Mouse (Mus musculus) B cell, adult 67 days (primary cell): ENCODE measurements around the gene Gm3448. TPM values are rescaled to one million over a fixed set of nuclear protein-coding genes. Genes with fewer than 3 reads are reported as not detected.

ENCODE experiments used
- total RNA-seq, 2 experiments: library from RNA; stranded (reverse); gene quantifications; 4 replicates each; pipeline ENCODE4 v1.2.4; 2023

The Gm3448 gene
- 10 to 100 TPM; 11.1 to 13.7 TPM for total RNA-seq

DNA sequence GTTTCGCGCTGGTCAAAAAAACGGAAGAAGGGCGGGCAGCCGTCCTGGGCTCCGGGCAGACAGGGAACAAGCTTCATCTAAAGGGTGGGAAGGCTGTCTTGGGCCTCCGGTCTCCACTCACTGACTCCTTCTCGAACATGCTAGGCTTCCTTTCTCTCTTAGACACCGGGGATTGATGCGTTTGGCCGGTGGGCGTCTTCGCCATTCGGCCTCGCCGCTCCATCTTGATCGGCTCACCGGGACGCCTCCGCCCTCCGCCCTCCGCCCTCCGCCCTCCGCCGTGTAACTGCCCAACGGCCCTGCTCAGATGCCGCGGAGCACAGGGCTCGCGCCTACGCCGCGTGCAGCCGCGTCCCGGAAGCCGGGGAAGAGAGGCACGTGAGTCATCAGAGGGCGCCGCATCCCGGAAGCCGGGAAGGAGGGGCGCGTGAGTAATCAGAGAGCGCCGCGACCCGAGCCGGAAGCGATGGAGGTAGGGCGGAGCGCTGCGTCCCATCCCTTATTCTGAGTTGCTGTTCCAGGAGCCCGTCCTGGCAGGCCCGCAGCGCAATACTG lies at the start of gene Gm3448, which contains the start of the genes Ermard and Tcte3:
Gene Gm3448, minus strand, starts transcription at position 363 of the 555 bp plus-strand sequence.
Gene Ermard, plus strand, starts transcription at position 34 of the 555 bp plus-strand sequence.
Gene Tcte3, minus strand, starts transcription at position 314 of the 555 bp plus-strand sequence.

DNA sequence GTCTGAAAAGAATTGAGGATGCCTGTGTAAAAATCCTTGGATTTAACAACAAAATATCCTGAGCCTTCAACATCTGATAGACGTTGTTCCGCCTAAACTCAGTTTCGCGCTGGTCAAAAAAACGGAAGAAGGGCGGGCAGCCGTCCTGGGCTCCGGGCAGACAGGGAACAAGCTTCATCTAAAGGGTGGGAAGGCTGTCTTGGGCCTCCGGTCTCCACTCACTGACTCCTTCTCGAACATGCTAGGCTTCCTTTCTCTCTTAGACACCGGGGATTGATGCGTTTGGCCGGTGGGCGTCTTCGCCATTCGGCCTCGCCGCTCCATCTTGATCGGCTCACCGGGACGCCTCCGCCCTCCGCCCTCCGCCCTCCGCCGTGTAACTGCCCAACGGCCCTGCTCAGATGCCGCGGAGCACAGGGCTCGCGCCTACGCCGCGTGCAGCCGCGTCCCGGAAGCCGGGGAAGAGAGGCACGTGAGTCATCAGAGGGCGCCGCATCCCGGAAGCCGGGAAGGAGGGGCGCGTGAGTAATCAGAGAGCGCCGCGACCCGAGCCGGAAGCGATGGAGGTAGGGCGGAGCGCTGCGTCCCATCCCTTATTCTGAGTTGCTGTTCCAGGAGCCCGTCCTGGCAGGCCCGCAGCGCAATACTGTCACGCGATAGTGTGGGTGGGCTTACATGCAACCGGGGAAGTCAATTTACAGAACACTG lies 31.5 kb downstream of the Gm3448 start, which contains the start of gene Gm3435:
Gene Gm3435, plus strand, starts transcription at position 471 of the 708 bp plus-strand sequence.

DNA sequence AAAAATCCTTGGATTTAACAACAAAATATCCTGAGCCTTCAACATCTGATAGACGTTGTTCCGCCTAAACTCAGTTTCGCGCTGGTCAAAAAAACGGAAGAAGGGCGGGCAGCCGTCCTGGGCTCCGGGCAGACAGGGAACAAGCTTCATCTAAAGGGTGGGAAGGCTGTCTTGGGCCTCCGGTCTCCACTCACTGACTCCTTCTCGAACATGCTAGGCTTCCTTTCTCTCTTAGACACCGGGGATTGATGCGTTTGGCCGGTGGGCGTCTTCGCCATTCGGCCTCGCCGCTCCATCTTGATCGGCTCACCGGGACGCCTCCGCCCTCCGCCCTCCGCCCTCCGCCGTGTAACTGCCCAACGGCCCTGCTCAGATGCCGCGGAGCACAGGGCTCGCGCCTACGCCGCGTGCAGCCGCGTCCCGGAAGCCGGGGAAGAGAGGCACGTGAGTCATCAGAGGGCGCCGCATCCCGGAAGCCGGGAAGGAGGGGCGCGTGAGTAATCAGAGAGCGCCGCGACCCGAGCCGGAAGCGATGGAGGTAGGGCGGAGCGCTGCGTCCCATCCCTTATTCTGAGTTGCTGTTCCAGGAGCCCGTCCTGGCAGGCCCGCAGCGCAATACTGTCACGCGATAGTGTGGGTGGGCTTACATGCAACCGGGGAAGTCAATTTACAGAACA lies 62.8 kb downstream of the Gm3448 start, which contains the start of the genes 9030025P20Rik and Gm3417:
Gene 9030025P20Rik, plus strand, starts transcription at position 107 of the 677 bp plus-strand sequence.
Gene Gm3417, minus strand, starts transcription at position 429 of the 677 bp plus-strand sequence.

DNA sequence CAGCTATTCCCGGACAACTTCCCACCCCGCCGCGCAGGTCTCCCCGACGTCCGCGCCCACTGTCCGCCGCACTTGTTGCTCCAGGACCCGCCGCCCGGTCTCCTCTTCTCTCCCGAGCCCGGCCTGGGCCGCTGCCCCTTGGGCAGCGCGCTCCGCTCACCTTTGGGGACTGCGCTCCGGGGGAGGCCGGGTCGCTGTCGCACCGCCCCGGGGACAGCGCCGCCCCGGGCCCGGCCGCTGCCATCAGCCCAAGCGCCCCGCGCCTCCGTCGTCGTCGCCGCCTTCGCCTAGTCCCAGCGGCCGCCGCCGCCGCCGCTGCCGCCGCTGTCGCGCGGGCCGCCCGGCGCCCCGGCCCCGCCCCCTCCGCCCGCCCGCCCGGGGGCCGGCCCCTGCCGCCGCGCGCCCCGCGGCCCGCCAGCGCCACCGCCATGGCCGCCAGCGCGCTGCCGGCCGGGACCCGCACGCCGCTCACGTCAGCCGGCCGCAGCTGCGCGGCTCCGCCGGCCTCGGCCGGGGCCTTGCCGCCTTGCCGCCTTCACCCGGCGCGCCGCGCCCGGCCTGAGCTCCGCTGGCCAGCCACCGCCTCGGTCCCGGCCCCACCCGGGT lies 80.3 kb downstream of the Gm3448 start, which contains the start of gene Phf10:
Gene Phf10, minus strand, starts transcription at position 323 of the 606 bp plus-strand sequence.

Other genes with a start within 250 kb of the Gm3448 start
- not detected for gene Wdr27, start 98.4 kb downstream of the Gm3448 start, total RNA-seq
- 10 to 100 TPM; 18.3 to 22.4 TPM for gene 1600012H06Rik, start 98.4 kb downstream of the Gm3448 start, total RNA-seq
- 10 to 100 TPM; 34.1 to 42.1 TPM for gene Phf10, start 80.3 kb downstream of the Gm3448 start, total RNA-seq
- 10 to 100 TPM; 29.4 to 30.5 TPM for gene 9030025P20Rik, start 63.1 kb downstream of the Gm3448 start, total RNA-seq
- gene Gm3417, start 62.7 kb downstream of the Gm3448 start, total RNA-seq: not detected
- 10 to 100 TPM in 1 of 2 experiments, 1 to 10 TPM in 1; 5.3 to 12.2 TPM for gene Gm3435, start 31.4 kb downstream of the Gm3448 start, total RNA-seq
- gene Ermard, start 329 bp downstream of the Gm3448 start, total RNA-seq: 100 to 1,000 TPM; 188 to 209 TPM
- gene Tcte3, start within 50 bp of the Gm3448 start, total RNA-seq: 1 to 10 TPM in 1 of 2 experiments, not detected in 1; 1.7 TPM